Mouse (Mus musculus) embryo, embryonic 11 days (tissue): Measurements from ENCODE around the gene Zfp808.
"Not testable (repeated sequence)": the region's sequence is repeated elsewhere in the genome, so short reads cannot be mapped to it uniquely, and the experiment has no call there.

Experiments
- DNase-seq: peaks from one replicate; pipeline ENCODE4 v3.0.0-alpha.2; 2015

Gene Zfp808

DNA sequence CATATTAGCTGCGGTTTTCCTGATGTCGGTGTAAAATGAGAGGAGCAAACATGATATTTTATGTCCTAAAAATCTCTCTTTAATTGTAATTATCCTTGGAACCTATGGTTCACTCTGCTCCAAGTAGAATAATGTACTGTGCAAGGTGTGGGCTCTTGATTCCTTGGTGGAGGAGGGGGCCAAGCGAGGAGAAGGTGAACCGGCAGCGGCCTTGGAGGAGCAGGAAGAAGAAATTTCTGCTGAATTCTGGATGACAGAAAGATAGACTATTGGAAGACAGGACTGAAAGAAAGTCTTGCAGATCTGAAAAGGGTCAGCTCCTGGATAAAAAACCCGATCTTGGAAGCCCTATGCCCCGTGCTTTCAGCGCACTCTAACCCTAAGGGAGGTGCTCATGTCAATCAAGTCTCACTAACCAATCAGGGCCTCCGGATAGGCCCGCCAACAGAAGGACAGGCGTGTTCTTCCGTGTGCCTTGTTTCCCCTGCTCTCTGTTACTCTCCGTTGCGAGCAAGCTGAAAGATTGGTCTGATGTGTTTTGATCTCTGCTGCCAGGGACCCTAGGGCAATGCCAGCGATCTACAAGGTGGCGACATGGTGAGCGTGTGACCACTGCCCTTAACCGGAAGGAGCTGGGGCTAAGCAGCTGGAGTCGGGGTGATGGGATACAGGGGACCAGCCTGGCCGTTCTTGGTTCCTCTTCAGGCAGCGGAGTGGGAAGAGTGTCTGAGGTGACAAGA is at the start of gene Zfp808:
Gene Zfp808, plus strand, starts transcription at position 455 of the 740 bp plus-strand sequence.
- peak; percentile 52 for DNase-seq

GRCm38 (mm10) chr13:62098786-62099185 is 30.9 kb upstream of the Zfp808 start:
- DNase-seq, result not testable (repeated sequence)

GRCm38 (mm10) chr13:62099454-62099853 is 30.2 kb upstream of the Zfp808 start:
- DNase-seq, result not testable (repeated sequence)

DNA sequence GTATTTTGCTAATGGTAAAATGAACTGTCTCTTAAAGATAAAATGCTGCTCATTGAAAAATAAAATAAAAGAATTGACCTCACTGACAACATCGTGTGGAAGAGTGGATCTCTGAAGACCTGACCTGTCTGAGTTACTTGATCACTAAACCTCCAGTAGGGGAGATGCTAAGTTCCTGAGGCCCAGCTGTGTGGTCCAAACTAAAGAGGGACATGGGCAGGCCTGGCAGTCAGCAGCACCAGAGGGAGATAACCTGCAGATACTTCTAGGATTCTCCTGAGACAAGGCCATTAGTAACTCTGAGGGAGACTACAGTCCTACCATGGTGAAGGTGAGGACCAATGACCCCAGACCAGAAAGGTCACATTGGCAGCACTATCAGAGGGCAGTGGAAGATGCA is 27.3 kb upstream of the Zfp808 start:
- DNase-seq, result not testable (repeated sequence)

GRCm38 (mm10) chr13:62115861-62116260 is 13.8 kb upstream of the Zfp808 start:
- DNase-seq, result not testable (repeated sequence)

GRCm38 (mm10) chr13:62121578-62121977 is 8.1 kb upstream of the Zfp808 start:
- not testable (repeated sequence) for DNase-seq

DNA sequence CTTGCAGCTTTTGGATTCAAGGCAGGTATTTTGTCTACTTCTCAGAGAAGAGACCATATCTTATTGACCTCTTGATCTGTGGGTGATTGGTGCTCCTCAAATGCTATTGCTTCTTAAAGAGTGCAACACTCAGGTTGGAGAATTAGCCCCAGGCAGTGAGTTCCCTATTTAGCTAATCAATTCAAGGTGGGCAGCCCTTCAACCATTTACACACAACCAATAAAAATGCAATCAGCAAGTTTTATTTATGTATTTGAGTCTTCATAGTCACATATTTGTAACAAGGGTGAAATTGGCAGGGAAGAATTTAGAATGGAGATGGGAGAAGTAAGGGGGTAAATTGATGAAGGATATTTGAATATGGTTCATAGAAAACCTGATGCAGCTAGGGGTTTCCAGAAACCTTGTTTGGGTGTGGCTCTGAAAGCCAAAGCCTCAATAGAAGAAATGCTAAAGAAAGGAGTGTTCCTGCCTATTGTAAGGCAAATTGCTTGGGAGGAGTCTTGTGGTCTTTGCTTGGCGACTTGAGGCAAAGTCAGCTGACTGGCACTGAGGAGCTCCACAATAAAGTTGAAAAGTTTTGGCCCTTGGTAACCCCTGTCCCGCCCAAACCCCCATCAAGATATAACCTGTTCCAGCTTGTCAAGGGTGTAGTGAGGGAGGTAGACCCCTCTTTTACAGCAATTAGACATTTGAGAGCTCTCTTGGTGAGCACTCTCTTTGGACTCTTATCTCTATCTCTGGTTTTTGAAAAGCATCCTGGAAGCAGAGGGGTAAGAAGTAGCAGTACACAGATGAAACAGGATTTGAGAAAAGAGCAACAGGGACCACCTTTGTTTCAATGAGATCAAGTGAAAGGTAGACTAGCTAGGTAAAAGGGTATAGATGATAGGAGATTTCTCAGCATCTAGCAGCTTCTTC is 52.4 kb downstream of the Zfp808 start:
- not testable (repeated sequence) for DNase-seq

GRCm38 (mm10) chr13:62245264-62245663 is 115.6 kb downstream of the Zfp808 start:
- no peak for DNase-seq

- DNase-seq, result not testable (repeated sequence)
Measured at GRCm38 (mm10) chr13:62255226-62255625, 125.5 kb downstream of the Zfp808 start.

GRCm38 (mm10) chr13:62263392-62263791 is 133.7 kb downstream of the Zfp808 start:
- DNase-seq, result no peak
